Mouse (Mus musculus) left cerebral cortex, adult 11 months (tissue): Measurements from ENCODE around the gene Ing2.

ENCODE experiments used
- DNase-seq: peaks from one replicate; pipeline ENCODE4 v3.0.0; 2022; ENCODE audit warnings: low spot score

Ing2 gene

GRCm38 (mm10) chr8:47674777-47675710 is at the start of gene Ing2:
Gene Ing2 (minus strand): TSS chr8:47675556.
- DNase-seq, result peak; percentile 100

GRCm38 (mm10) chr8:47721609-47722008 is 46.3 kb upstream of the Ing2 start:
- no peak for DNase-seq

DNA sequence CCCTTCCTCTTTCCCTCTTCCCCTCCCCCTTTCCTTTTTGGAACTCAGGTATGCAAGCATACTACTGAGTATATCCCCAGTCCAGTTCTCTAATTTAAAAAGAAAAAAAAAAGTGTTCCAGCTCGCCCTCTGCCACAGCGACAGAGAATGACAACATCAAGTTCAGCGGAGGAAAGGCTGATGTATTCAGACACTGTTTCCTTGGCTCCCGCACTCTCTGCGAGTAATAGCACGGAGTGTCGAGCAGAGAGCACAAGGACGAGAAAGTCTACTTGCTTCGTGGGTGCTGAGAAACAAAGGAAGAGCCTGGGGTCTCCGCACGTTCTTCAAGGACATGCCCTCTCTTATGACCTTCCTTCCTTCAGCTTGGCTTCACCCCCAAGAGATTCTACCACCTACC is 43.3 kb upstream of the Ing2 start:
- no peak for DNase-seq

GRCm38 (mm10) chr8:47713761-47714745 is 38.7 kb upstream of the Ing2 start, which contains the start of gene Cdkn2aip:
Gene Cdkn2aip (minus strand): TSS chr8:47713932.
- peak; percentile 89 for DNase-seq

DNA sequence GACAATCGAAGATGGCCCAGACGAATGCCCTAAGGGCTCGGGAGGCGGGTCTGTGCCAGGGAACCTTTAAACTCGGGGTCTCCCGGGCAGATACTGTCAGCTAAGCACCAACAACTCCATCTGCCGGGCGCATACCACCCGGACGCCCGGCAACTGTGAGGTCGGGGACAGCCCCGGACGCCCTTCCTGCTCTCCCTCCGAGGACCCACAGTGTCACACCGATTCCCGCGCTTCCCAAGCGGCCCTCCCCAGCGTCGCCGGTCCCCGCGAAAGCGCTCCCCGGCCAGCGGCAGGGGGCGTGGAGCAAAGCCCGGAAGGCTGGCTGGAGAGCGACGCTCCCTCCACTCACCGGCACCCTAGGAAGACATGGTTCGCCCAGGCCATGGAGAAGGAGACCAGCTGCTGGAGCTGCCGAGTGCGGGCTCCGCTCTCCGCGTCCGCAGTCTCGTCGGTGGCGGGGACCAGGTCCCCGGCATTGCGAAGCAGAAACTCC is 37.9 kb upstream of the Ing2 start:
- no peak for DNase-seq

GRCm38 (mm10) chr8:47708106-47708505 is 32.8 kb upstream of the Ing2 start:
- no peak for DNase-seq

DNA sequence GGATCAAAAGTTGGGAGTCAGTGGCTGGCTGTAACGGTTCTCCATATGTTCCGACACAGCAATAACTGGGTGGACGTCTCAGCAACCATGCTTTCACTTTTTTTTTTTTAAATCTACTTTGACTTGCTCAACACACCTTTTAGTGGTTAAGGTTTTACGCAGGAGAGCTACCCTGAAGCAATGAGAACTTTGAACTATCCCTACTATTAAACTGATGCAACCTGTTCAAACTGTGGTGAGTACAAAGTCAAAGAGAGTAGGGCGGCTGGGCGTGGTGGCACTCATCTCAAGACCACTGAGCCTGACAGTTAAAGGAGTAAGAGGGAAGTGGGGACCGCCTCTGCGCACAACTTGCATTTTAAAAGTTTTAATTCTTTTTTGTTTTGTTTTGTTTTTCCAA is 31.4 kb upstream of the Ing2 start:
- DNase-seq, result no peak

GRCm38 (mm10) chr8:47702333-47702732 is 27.0 kb upstream of the Ing2 start:
- no peak for DNase-seq

GRCm38 (mm10) chr8:47697696-47698095 is 22.3 kb upstream of the Ing2 start:
- no peak for DNase-seq

DNA sequence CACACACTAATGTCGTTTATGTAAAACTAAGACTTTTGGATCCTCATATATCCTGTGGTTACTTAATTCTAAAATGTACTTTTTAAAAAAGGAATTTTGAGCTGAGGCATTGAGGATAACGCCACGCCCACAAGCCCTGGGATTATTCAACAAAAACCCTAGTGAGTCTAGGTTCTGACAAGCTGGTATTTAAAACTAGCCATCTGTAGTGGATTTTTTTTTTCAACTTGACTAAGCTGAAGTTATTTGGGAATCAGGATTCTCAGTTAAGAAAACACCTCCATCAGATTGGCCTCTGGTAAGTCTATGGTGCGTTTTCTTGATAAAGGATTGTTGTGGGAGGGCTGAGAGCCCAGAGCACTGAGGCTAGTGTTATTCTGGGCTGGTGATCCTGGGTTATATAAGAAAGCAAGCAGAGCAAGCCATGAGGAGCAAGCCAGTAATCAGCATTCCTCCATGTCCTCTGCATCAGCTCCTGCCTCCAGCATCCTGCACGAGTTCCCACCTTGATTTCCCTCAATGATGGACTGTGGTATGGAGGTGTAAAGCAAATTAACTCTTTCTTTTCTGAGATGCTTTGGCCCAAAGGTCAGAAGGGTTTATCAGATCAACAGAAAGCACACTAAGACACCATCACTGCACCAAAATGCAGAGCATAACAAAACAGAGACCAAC is 20.2 kb upstream of the Ing2 start:
- DNase-seq, result peak; percentile 39

GRCm38 (mm10) chr8:47693119-47693518 is 17.8 kb upstream of the Ing2 start:
- peak; percentile 55 for DNase-seq

- no peak for DNase-seq
These were observed 16.5 kb upstream of the Ing2 start for GRCm38 (mm10) chr8:47691831-47692230.

DNA sequence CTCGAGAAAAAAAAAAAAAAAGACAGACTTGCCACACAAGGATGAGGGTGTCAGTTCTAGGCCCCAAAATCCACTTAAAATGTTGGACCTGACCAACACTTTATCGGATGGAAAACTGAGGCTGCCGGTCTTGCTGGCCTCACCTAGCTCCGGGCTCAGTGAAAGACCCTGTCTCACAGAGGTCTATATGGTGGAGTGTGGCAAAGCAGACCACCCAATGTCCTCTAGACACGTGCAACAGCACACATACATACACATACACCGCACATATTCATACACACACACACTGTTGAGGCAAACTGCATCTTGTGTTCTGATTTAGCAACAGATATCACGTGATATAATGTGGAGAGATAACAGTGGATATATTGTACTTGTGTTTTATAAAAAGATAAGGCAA is 15.9 kb upstream of the Ing2 start:
- no peak for DNase-seq

GRCm38 (mm10) chr8:47690674-47691078 is 15.3 kb upstream of the Ing2 start:
- DNase-seq, result no peak

DNA sequence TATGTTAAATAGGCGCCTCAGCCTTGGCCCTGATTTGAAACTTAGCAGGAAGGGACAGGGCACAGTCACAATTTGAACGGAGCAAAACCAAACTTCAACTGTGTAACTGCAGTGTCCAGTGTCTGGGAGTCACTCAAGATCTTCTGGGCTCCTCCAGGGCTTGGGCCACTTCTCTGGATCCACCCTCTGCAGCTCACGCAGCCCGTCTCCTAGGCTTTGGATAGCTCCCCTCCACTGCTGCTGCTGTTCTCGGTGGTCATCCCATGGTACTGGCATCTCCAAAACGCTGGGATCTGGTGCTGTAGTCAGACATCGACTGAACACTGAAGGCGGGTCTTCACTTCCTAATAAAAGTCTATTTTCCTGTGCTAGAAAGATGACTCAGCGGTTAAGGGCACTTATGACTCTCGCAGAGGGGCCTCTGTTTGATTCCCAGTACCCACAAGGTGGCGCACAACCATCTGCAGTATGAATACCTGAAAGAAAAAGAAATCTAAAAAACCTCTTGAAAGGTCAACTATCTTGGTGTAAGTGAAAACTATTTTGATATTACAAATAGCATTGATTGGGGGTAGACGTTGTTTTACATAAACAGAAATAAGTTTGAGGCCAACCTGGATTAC is 14.5 kb upstream of the Ing2 start:
- DNase-seq, result no peak

DNA sequence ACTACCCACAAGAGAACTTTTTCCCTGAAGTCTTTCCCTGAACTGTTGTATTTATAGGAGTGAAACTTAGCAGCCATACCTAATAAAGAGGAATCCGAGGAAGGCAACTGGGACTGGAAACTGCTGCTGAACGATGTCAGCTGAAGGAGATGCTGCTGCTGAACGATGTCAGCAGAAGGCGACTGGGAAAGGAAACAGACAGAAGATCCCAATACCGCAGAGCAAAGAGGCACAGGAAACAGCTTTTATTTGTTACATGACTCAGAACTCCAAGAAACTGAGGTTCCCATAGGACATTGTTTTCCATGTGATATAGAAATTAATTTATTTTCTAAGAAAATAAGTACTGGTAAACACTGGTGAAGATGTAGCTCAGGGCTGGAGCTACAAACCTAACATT is 9.1 kb upstream of the Ing2 start:
- DNase-seq, result no peak

DNA sequence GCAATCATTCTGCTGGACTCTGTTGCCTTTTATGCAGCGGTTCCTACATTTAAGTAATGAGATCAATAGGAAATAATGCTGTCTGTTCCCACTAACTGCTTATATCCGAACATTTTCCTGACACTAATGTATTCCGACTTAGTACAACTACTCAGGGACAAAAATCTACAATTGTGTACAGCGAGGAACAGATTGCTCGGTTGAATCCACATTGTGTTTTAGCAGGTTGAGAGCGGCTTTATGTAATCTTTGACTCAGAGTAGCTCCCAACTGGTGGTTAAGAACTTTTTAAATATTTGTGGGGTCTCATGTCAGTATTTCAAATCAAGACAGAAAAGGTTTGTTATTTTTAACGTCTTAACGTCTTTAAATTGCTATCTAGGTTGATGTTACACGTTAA is 8.6 kb upstream of the Ing2 start:
- DNase-seq, result no peak

DNA sequence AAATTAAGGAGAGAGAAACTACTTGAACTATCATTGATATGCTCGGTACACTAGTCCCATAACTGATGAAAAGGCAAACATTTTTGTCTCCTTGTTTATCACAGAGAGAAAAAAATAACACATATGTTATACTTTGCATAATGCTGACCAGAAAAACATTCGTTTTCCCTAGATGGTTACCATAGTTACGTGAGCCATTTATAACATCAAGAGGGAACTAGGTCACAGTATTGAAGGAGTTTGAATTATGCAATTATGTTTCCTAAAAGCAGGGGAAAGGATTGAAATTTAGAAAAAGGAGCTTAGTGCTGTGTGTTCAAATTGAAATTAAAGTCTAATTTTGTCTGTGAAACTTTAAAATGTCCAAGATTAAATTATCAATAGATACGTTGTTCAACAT is 5.0 kb upstream of the Ing2 start:
- DNase-seq, result no peak

GRCm38 (mm10) chr8:47679603-47680002 is 4.2 kb upstream of the Ing2 start:
- no peak for DNase-seq

DNA sequence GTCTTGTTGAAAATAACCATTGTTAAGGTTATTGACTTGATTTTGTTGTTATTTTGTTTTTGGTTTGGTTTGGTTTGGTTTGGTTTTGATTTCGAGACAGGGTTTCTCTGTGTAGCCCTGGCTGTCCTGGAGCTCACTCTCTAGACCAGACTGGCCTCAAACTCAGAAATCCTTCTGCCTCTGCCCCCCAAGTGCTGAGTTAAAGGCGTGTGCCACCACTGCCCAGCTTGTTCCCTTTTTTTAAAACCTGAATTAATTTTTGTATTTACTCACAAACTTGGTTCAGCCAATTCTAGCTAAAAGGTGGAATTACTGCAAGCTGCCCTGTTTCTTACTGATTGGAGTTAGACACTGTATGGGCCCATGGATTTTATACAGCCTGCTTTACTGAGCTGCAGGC is 1.3 kb upstream of the Ing2 start:
- DNase-seq, result no peak

- no peak for DNase-seq
These were observed 868 bp upstream of the Ing2 start for GRCm38 (mm10) chr8:47676224-47676623.
